Mouse (Mus musculus) testis, adult 10 weeks (tissue): ENCODE data around the gene Bmx. TPM values are rescaled to one million over a fixed set of nuclear protein-coding genes. Genes with fewer than 3 reads are reported as not detected.

Experiments
- polyA plus RNA-seq: library from polyadenylated mRNA; stranded (reverse); fragments of 350-450 nt; fragmentation: Illumina TruSeq; extraction: RNeasy Lipid Tissue Mini Kit (QIAGEN cat#74804); gene quantifications from one replicate; pipeline ENCODE4 v1.2.3, GENCODE M21; 2014; ENCODE audit warnings: low read depth, low replicate concordance

Gene Bmx
- polyA plus RNA-seq = 0.41 TPM

DNA sequence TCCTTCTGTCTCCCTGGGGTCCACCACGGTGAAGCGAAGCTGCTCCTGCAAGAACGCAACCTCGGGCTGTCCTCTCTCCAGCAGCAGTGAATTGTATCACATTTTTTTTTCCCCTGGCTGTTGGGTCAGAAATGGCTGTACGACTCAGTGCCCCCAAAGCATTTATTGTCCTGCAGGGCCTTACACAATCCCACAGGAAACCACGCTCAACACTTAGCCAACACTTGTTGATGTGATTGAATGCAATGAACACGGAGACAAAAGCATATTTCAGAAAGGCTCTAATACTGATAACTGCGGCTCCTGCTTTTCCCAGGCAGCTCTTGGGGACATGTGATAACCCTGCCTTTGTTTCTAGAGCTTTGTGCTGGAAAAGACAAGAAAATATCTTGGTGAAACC lies at the start of gene Bmx:
Gene Bmx, minus strand, starts transcription at position 137 of the 400 bp plus-strand sequence.

DNA sequence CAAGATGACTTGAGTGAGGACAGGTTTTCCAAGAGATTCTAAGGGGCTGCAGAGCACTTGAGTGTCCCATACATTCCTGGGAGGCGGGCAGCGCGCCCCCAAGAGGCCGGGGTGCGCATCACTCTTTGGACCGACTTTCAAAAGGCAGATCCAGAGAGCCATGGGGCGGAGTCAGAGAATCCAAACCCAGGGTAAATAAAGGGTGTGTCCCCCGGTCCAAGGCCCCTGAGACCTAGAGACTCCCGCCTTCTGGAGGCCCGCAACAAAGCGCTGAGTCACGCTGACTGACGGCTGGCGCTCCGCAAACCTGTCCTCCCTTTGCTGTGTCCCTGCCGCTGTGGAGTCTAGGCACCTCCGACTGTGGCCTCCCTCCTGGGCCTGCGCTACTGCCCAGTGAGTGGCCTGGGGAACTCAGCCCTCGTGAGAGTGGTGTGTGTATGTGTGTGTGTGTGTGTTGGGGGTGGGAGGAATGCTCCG lies 11.3 kb upstream of the Bmx start, which contains the start of gene Pir:
Gene Pir, plus strand, starts transcription at position 87 of the 477 bp plus-strand sequence.

Other genes with a start within 250 kb of the Bmx start
- gene Car5b, start 230.2 kb downstream of the Bmx start, polyA plus RNA-seq = 5.4 TPM
- 10.1 TPM for gene Siah1b, start 181.7 kb downstream of the Bmx start, polyA plus RNA-seq
- 0.67 TPM for gene Cltrn, start 169.4 kb downstream of the Bmx start, polyA plus RNA-seq
- 0.76 TPM for gene Ace2, start 118.9 kb downstream of the Bmx start, polyA plus RNA-seq
- 2.1 TPM for gene Pir, start 11.2 kb upstream of the Bmx start, polyA plus RNA-seq
- 4.4 TPM for gene Vegfd, start 115.2 kb upstream of the Bmx start, polyA plus RNA-seq
- gene Piga, start 161.6 kb upstream of the Bmx start, polyA plus RNA-seq = 29.3 TPM
- gene Asb11, start 178.8 kb upstream of the Bmx start, polyA plus RNA-seq = 0.64 TPM
- 37.9 TPM for gene Asb9, start 248.1 kb upstream of the Bmx start, polyA plus RNA-seq